Mouse (Mus musculus): ENCODE measurements at regions not wholly inside any gene's neighbourhood (a gene's known extent, or its start where the extent isn't known, plus 50 kb on each side); places are given as distances from the start of the nearest gene placed in this dataset.

DNA sequence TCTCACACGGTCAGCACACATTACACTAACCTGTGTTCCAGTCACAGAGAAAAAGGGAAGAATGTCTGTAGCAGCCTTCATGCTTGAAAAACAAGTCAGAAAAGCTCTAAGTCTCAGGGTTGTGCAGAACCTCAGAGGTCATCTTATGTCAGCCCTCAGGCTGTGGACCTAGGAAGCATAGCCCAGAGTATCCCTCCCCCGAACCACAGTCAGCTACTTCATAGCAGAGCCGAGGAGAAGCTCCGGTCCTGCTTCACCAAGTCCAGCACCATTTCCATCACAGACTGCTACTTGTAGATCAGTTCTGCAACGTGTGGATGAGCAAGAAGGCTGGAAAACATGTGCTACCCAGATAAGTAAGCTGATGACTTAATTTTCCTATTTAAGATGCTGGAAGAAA lies 122.1 kb upstream of the Mylip start:
- TF ChIP-seq POLR2A (IDR thresholded peaks at IDR 0.05; ENCODE audit: low read depth, low read length) (no peak), CTCF (IDR thresholded peaks at IDR 0.05; ENCODE audit: extremely low read depth, insufficient read length, insufficient replicate concordance, low read depth, low read length) (no peak)

Measured in small intestine, adult 2 months (tissue).